25 mouse cellular contexts compared by ENCODE assay signal in the genomic region with DNA sequence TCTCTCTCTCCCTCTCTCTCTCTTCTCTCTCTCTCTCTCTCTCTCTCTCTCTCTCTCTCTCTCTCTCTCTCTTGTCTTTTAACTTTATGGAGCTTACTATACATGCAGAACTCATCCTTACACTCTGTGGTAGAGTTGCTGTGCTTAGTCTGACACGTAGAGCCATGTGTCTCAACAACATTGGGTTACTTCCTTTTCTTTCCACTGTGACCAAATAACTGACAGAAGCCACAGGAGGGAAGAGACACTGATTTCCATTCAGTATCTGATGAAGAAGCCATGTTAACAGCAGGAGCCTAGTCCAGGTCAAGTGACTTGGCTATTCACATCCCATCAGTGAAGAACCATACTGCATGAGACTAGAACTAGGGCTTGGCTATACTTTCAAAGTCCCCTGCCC. TPM values are rescaled to one million over a fixed set of nuclear protein-coding genes. Genes with fewer than 3 reads are reported as not detected.
DNase-seq lines count a peak whose midpoint lies in the region; ATAC-seq and TF ChIP-seq lines count a peak whose summit lies in the region.
"Had no signal": no experiment of that assay in that cellular context is flagged by ENCODE, and none has a peak within 500 bp of the region (broad histone marks: within the 10 kb centered on the region; RNA-seq: fewer than 3 reads in every experiment).

No protein-coding gene starts in this region.

- no peaks in the 10 kb centered on the region for H3K9me3 ChIP-seq in forebrain, embryonic 10.5 days
- H3K9me3 ChIP-seq: embryonic facial prominence, embryonic 13.5 days; embryonic facial prominence, embryonic 15.5 days; forebrain, embryonic 12.5 days had no signal

- H3K27ac ChIP-seq in kidney, adult 2 months (ENCODE audit: insufficient read depth, low read depth, low read length), result no peak overlapping the region
- no peak overlapping the region for H3K27ac ChIP-seq in forebrain, embryonic 10.5 days
- H3K27ac ChIP-seq: embryonic facial prominence, embryonic 13.5 days; embryonic facial prominence, embryonic 15.5 days; forebrain, embryonic 12.5 days had no signal

- 82% methylated on average over 1 of the region's 1 CpGs for WGBS in kidney, adult 2 months
- 77% methylated on average over 1 of the region's 1 CpGs for WGBS in forebrain, embryonic 10.5 days

- no peak for TF ChIP-seq CTCF in kidney, adult 2 months (conservative IDR thresholded peaks at IDR 0.05; ENCODE audit: insufficient read depth, insufficient read length, low read depth, low read length)

- H3K27me3 ChIP-seq in kidney, adult 2 months (replicated peaks; ENCODE audit: control insufficient read depth, insufficient read depth, low read length), result no peaks in the 10 kb centered on the region; the same call in 1 of the 2 replicates
- no peaks in the 10 kb centered on the region for H3K27me3 ChIP-seq in forebrain, embryonic 10.5 days (ENCODE audit: poor library complexity, severe bottlenecking)
- H3K27me3 ChIP-seq: embryonic facial prominence, embryonic 13.5 days; embryonic facial prominence, embryonic 15.5 days; forebrain, embryonic 12.5 days had no signal

- no peaks in the 10 kb centered on the region for H3K36me3 ChIP-seq in kidney, adult 2 months (ENCODE audit: control insufficient read depth, insufficient read depth, low read length)
- no peaks in the 10 kb centered on the region for H3K36me3 ChIP-seq in forebrain, embryonic 10.5 days (replicated peaks)
- H3K36me3 ChIP-seq: embryonic facial prominence, embryonic 13.5 days; embryonic facial prominence, embryonic 15.5 days; forebrain, embryonic 12.5 days had no signal

- no peaks in the 10 kb centered on the region for H3K4me1 ChIP-seq in kidney, adult 2 months (ENCODE audit: control insufficient read depth, insufficient read depth, low read length)
- H3K4me1 ChIP-seq in forebrain, embryonic 10.5 days, result no peaks in the 10 kb centered on the region
- H3K4me1 ChIP-seq: embryonic facial prominence, embryonic 15.5 days; forebrain, embryonic 12.5 days had no signal

- DNase-seq in 416B (ENCODE audit: low read depth), result peak; percentile 10
- no peak for DNase-seq in lung, postnatal 4 days
- no peak for DNase-seq in right cerebral cortex, postnatal 14 days
- no peak for DNase-seq in kidney, adult 2 months
- DNase-seq in forebrain, embryonic 10.5 days (ENCODE audit: extremely low spot score, low spot score), result no peak
- DNase-seq: adrenal gland, adult 2 months; adrenal gland, postnatal 10 days; adrenal gland, postnatal 25 days; cerebellum, adult 11 months; cerebellum, adult 18-20 months; cerebellum, adult 8-10 months; cerebellum, postnatal 10 days; cerebellum, postnatal 25 days; embryo, embryonic 11 days had no signal

- peak; percentile 100 for ATAC-seq in granulocyte monocyte progenitor cell, adult 5-6 weeks (replicated peaks; ENCODE audit: poor library complexity, severe bottlenecking)
- peak; percentile 97 for ATAC-seq in megakaryocyte, adult 5-6 weeks (ENCODE audit: poor library complexity, severe bottlenecking)
- ATAC-seq in monocyte, adult 5-6 weeks (replicated peaks; ENCODE audit: insufficient number of reproducible peaks, low FRiP score, low TSS enrichment, poor library complexity, severe bottlenecking), result peak; percentile 84
- ATAC-seq: forebrain, embryonic 14.5 days; forebrain, embryonic 16.5 days had no signal

- no peak overlapping the region for H3K4me3 ChIP-seq in kidney, adult 2 months (ENCODE audit: insufficient read depth, low read depth, low read length)
- H3K4me3 ChIP-seq in forebrain, embryonic 10.5 days, result no peak overlapping the region
- H3K4me3 ChIP-seq: embryonic facial prominence, embryonic 13.5 days; embryonic facial prominence, embryonic 15.5 days; erythroblast, embryonic 14.5 days; forebrain, embryonic 12.5 days had no signal

- no peak for TF ChIP-seq POLR2A in kidney, adult 2 months (IDR thresholded peaks at IDR 0.05; ENCODE audit: low read depth, low read length)

RNA-seq across cellular contexts. Expression of a gene that starts 21.1 kb away (rescaled TPM):
- 8.3 TPM in 1 of 2 replicates, not detected in the other for total RNA-seq in granulocyte monocyte progenitor cell, adult 5-6 weeks (2014; fragmentation: Nextera tagmentation)
- 0.09 and 1.1 TPM in 2 replicates for total RNA-seq in granulocyte monocyte progenitor cell, adult 5-6 weeks (2017)
- total RNA-seq in megakaryocyte, adult 5-6 weeks (2015), result 8.3 and 11.4 TPM in 2 replicates
- total RNA-seq in megakaryocyte, adult 5-6 weeks (2017), result 8.9 and 15.0 TPM in 2 replicates
- total RNA-seq in monocyte, adult 5-6 weeks (2017), result 1.4 to 8.9 TPM (median 2.9 TPM) in 3 replicates
- 8.4 and 9.7 TPM in 2 replicates for polyA plus RNA-seq in kidney, adult 2 months (2012; rRNA removed)
- 8.2 and 8.6 TPM in 2 replicates for polyA plus RNA-seq in forebrain, embryonic 10.5 days (2016; fragmentation: Nextera tagmentation; extraction: Ambion mirVana)
- total RNA-seq: MEL had no signal
- polyA plus RNA-seq: C2C12; erythroblast, embryonic 14.5 days had no signal
